Mouse (Mus musculus): Measurements from ENCODE around the gene Slc16a5. TPM values are rescaled to one million over a fixed set of nuclear protein-coding genes. Genes with fewer than 3 reads are reported as not detected.
A peak's percentile ranks its signal among the peaks of the same experiment; 100 is the strongest.
"Not testable (repeated sequence)": the region's sequence is repeated elsewhere in the genome, so short reads cannot be mapped to it uniquely, and the experiment has no call there.

The Slc16a5 gene
- total RNA-seq, 4 experiments from 2014 or later = not detected

- no peak for DNase-seq (ENCODE audit: low spot score)
Measured at GRCm38 (mm10) chr11:115478296-115478938, 16.1 kb downstream of the Slc16a5 start.

- DNase-seq (ENCODE audit: low spot score) = no peak
Measured at GRCm38 (mm10) chr11:115481553-115482259, 19.4 kb downstream of the Slc16a5 start.

- DNase-seq (ENCODE audit: low spot score) = no peak
Measured at GRCm38 (mm10) chr11:115483278-115483677, 21.0 kb downstream of the Slc16a5 start.

GRCm38 (mm10) chr11:115483726-115484125, 21.5 kb downstream of the Slc16a5 start:
- peak; percentile 72 for DNase-seq (ENCODE audit: low spot score)

DNA sequence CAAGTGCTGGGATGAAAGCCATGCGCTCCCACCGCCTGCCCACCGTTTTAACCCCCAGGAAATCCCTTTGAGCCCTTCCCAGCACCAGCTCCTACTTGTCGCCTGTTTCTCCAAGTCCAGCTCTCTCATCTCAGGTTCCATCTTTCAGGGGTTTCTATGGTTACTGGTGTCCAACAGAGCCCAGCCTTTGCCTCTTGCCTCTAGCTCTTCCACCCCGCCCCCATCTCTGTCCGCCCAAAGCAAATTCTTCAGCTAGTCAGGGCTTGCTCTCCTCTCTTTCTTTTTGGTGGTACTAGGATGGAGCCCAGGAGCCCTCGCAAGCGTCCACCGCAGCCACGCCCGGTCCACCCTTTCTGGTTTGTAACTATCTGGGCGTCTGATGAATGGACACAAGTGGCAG, 22.9 kb downstream of the Slc16a5 start:
- no peak for DNase-seq (ENCODE audit: low spot score)

GRCm38 (mm10) chr11:115488551-115489104, 26.4 kb downstream of the Slc16a5 start:
- no peak for DNase-seq (ENCODE audit: low spot score)

- no peak for DNase-seq (ENCODE audit: low spot score)
Measured at GRCm38 (mm10) chr11:115490441-115491355, 28.4 kb downstream of the Slc16a5 start.

DNA sequence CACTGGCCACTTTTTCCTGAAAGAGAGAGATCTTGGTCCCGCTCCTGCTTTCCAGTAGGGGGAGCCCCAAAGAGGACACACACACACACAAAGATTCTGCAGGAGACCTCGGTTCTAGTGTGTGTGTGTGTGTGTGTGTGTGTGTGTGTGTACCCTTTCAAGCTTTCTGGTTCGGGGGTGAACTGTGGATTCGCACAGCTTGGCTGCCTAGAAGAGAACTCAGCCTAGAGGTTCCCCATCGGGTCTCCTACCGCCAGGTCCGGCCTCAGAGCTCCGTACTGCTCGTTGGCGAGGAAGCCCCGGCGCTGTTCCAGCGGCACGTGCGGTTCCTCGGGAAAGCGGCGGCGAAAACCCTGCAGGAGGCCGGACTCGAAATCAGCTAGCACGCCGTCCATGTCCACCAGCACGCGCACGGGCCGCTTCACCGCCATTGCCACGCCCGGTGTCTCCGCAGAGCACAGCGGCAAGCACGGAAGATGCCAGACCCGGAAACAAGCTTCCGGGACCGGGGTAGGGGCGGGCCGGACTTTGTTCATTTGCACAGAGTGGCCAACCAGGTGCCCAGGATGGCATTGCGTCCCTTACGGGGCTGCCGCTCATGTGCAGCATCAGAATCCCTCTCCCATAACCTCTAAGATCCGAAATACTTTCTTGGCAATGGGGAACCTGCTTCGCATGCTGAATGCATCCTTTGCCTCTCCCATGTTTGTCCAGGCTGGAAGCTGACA, 29.2 kb downstream of the Slc16a5 start, which contains the start of gene Nt5c:
Gene Nt5c, minus strand, starts transcription at position 507 of the 728 bp plus-strand sequence.
- DNase-seq (ENCODE audit: low spot score) = peak; percentile 71

- no peak for DNase-seq (ENCODE audit: low spot score)
Measured at GRCm38 (mm10) chr11:115492387-115492786, 30.1 kb downstream of the Slc16a5 start.

DNA sequence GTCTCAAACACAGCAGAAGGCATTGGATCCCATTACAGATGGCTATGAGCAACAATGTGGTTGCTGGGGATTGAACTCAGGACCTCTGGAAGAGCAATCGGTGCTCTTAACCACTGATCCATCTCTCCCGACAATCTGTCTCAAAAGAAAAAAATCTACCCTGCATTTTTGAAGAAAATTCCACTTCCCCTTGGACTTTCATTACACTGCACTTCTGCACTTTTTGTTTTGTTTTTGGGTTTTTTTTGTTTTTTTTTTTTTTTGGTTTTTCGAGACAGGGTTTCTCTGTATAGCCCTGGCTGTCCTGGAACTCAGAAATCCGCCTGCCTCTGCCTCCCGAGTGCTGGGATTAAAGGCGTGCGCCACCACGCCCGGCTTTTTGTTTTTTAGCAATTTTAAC, 34.3 kb downstream of the Slc16a5 start:
- not testable (repeated sequence) for DNase-seq (ENCODE audit: low spot score)

- DNase-seq (ENCODE audit: low spot score) = no peak
Measured at GRCm38 (mm10) chr11:115502636-115503035, 40.4 kb downstream of the Slc16a5 start.

DNA sequence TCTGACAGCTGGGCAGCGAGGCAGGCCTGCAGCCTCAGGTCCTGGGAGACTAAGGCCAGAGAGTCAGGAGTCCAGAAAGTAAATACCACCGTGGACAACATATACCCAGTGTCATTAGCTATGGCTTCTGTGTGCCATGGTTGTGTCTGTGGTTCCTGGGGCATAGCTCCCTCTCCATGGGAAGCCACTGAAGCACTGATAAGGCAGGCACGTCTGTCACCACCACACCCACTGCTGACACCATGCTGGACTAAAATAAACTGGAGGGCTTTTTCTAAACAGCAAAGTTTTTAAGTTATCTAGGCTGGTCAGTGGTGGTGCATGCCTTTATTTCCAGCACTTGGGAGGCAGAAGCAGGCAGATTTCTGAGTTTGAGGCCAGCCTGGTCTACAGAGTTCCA, 44.3 kb downstream of the Slc16a5 start:
- no peak for DNase-seq (ENCODE audit: low spot score)

- DNase-seq (ENCODE audit: low spot score) = no peak
Measured at GRCm38 (mm10) chr11:115508061-115508460, 45.8 kb downstream of the Slc16a5 start.

- no peak for DNase-seq (ENCODE audit: low spot score)
Measured at GRCm38 (mm10) chr11:115509773-115510506, 47.7 kb downstream of the Slc16a5 start.

- no peak for DNase-seq (ENCODE audit: low spot score)
Measured at GRCm38 (mm10) chr11:115510507-115510888, 48.2 kb downstream of the Slc16a5 start.

DNA sequence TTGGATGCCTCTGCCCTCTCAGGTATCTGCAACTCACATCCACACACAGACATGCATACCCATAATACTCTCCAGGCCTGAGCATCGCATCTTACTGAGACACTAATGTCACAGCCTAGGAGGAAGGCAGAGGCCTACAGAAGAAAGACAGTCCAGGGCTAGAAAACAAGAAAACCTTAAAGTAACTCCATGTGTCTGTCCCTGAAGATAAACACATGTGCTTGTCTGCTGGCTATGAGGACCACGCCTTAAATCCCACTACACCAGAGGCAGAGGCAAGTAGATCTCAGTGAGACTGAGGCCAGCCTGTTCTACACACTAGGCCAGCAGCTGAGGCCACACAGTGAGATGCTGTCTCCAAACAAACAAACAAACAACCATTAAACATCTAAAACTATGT, 48.8 kb downstream of the Slc16a5 start:
- no peak for DNase-seq (ENCODE audit: low spot score)

GRCm38 (mm10) chr11:115512004-115512403, 49.7 kb downstream of the Slc16a5 start:
- DNase-seq (ENCODE audit: low spot score) = no peak

DNA sequence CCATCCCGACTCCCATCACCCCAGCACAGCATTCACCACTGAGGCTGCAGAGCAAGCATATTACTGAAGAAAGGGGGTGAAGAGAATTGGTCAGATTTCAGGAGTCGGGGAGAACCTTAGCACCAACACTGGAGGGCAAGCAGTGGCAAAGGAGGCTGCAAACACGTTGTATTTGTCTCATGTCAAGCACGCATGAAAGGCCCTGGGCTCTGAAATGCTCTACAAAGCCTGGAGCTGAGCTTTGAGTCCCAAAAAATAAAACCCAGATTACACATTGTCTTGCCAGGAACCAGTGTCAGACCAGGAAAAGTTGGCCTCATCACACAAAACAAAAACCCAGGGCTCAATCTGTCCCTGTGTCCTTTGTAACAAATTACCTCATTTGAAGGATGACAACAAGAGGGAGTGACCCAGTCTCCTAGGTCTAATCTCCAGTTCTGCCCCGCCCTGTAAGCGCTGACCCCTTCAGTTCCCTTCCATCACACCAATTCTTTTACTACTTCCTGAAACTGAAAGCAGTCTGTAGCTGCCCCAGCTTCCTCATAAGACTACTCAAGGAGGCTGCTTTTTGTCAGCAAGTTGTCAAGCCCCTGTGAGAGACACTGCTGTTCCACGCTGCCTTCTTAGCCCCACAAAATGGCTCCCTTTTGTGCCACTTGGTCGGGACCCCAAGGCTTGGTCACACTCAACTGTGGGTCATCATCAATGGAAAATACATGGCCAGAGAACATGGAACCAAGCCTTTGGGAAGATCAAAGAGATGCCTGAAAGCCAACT, 50.3 kb downstream of the Slc16a5 start:
- peak; percentile 40 for DNase-seq (ENCODE audit: low spot score)
